Mouse (Mus musculus) neural tube, embryonic 11.5 days (tissue): ENCODE measurements around the gene Tmem206. TPM values are rescaled to one million over a fixed set of nuclear protein-coding genes. Genes with fewer than 3 reads are reported as not detected.

ENCODE experiments used
- ATAC-seq: fragments of 200-750 bp; cut with Nextera tagmentation; 2 replicates; pipeline ENCODE4 v1.8.0; 2017; ENCODE audit warnings: moderate number of reproducible peaks, mild to moderate bottlenecking, moderate TSS enrichment, moderate library complexity; ENCODE audit not compliant: insufficient read depth, low FRiP score, low TSS enrichment
- DNase-seq: peaks from one replicate; pipeline ENCODE4 v3.0.0-alpha.2; 2015; ENCODE audit warnings: low spot score
- H3K27ac ChIP-seq: fragments of 300-500 bp; sonication (generic); 2 replicates; pipeline ENCODE4 v1.5.1; 2014; ENCODE audit warnings: low read depth, mild to moderate bottlenecking, low read length
- H3K27me3 ChIP-seq: fragments of 300-500 bp; sonication (generic); 2 replicates; pipeline ENCODE4 v1.6.1; 2014; ENCODE audit warnings: mild to moderate bottlenecking, low read length, mixed read lengths; ENCODE audit not compliant: control insufficient read depth, insufficient read depth
- H3K36me3 ChIP-seq: fragments of 300-500 bp; sonication (generic); 2 replicates; pipeline ENCODE4 v1.6.1; 2014; ENCODE audit warnings: mild to moderate bottlenecking, low read length, moderate library complexity, mixed read lengths; ENCODE audit not compliant: control insufficient read depth, insufficient read depth
- H3K4me1 ChIP-seq: fragments of 300-500 bp; sonication (generic); 2 replicates; pipeline ENCODE4 v1.6.1; 2014; ENCODE audit warnings: low read length, mixed read lengths; ENCODE audit not compliant: control insufficient read depth, insufficient read depth
- H3K4me2 ChIP-seq: fragments of 300-500 bp; sonication (generic); 2 replicates; pipeline ENCODE4 v1.6.1; 2014; ENCODE audit warnings: low read depth, mild to moderate bottlenecking, moderate library complexity
- H3K4me3 ChIP-seq: fragments of 300-500 bp; sonication (generic); 2 replicates; pipeline ENCODE4 v1.5.1; 2014; ENCODE audit warnings: low read depth, low read length
- H3K9ac ChIP-seq: fragments of 300-500 bp; sonication (generic); 2 replicates; pipeline ENCODE4 v1.6.1; 2014; ENCODE audit warnings: mild to moderate bottlenecking, low read length
- H3K9me3 ChIP-seq: fragments of 300-500 bp; sonication (generic); 2 replicates; pipeline ENCODE4 v1.6.1; 2016; ENCODE audit warnings: low read length; ENCODE audit not compliant: control insufficient read depth
- WGBS: fragments of 180-500 bp; shearing (Covaris S2); extraction: QIAGEN DNeasy Blood & Tissue Kit; methylation state at CpG from one replicate; pipeline ENCODE4 v1.1.7; 2014; 5-methylcytosine and 5-hydroxymethylcytosine counted together
- polyA plus RNA-seq: library from polyadenylated mRNA; unstranded; fragments of >200 nt; fragmentation: Nextera tagmentation; extraction: Ambion mirVana; gene quantifications from 2 replicates; pipeline ENCODE4 v1.2.1, GENCODE M21; 2014

Tmem206 gene
- polyA plus RNA-seq, 1 experiment from 2014 or later: 38.5 TPM

- DNase-seq (peak; percentile 29), ATAC-seq (no peak)
- Histone ChIP-seq H3K9me3 (no peaks in the 10 kb centered on the region), H3K27me3 (no peaks in the 10 kb centered on the region), H3K4me1 (no peaks in the 10 kb centered on the region), H3K4me3 (no peak overlapping the region), H3K27ac (no peak overlapping the region), H3K36me3 (no peaks in the 10 kb centered on the region), H3K9ac (no peak overlapping the region), H3K4me2 (no peak overlapping the region)
- WGBS: 38% methylated on average over 8 of the region's 8 CpGs
Measured at GRCm38 (mm10) chr1:191288762-191289161, 37.0 kb upstream of the Tmem206 start.

DNA sequence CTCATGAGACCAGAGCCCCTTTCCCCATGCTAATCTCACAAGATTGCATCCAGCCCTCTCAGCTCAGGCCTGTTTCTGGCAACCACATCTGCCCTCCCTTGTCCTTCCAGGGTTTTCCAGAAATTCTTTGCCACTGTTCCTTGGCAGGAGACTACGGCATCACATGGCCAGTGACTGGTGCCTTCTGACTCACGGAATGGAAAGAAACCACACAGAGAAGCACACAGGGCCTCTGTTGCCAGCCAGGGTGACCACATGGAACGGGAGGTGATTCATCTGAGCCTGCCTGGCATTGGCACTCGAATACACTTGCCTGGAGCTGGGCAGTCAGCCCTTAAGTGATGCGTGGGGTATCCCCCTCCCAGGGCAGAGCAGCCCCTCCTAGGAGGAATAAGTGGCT, 33.4 kb upstream of the Tmem206 start:
- no peak for ATAC-seq
- WGBS: 82% methylated on average over 5 of the region's 5 CpGs

GRCm38 (mm10) chr1:191293051-191293450, 32.7 kb upstream of the Tmem206 start:
- ATAC-seq: no peak
- WGBS: 87% methylated on average over 2 of the region's 2 CpGs
- Histone ChIP-seq H3K9ac (no peak overlapping the region), H3K27ac (no peak overlapping the region), H3K4me1 (no peaks in the 10 kb centered on the region), H3K9me3 (no peaks in the 10 kb centered on the region), H3K4me2 (no peak overlapping the region), H3K27me3 (no peaks in the 10 kb centered on the region), H3K36me3 (no peaks in the 10 kb centered on the region), H3K4me3 (no peak overlapping the region)
- no peak for DNase-seq

More for the DNA sequence above, 33.4 kb upstream of the Tmem206 start:
- Histone ChIP-seq H3K4me1 (no peaks in the 10 kb centered on the region), H3K4me2 (no peak overlapping the region), H3K36me3 (no peaks in the 10 kb centered on the region), H3K27me3 (no peaks in the 10 kb centered on the region), H3K4me3 (no peak overlapping the region), H3K9me3 (no peaks in the 10 kb centered on the region), H3K27ac (no peak overlapping the region), H3K9ac (no peak overlapping the region)
- no peak for DNase-seq

GRCm38 (mm10) chr1:191293996-191294795, 31.5 kb upstream of the Tmem206 start:
- Histone ChIP-seq H3K27ac (no peak overlapping the region), H3K36me3 (no peaks in the 10 kb centered on the region)

GRCm38 (mm10) chr1:191295784-191296183, 29.9 kb upstream of the Tmem206 start:
- Histone ChIP-seq H3K27me3 (no peaks in the 10 kb centered on the region), H3K9me3 (no peaks in the 10 kb centered on the region), H3K36me3 (no peaks in the 10 kb centered on the region), H3K27ac (no peak overlapping the region), H3K4me2 (no peak overlapping the region), H3K9ac (no peak overlapping the region), H3K4me1 (no peaks in the 10 kb centered on the region), H3K4me3 (no peak overlapping the region)
- ATAC-seq (no peak), DNase-seq (no peak)
- 54% methylated on average over 3 of the region's 3 CpGs for WGBS

More at GRCm38 (mm10) chr1:191293996-191294795, 31.5 kb upstream of the Tmem206 start:
- H3K27me3 ChIP-seq: no peaks in the 10 kb centered on the region
- H3K4me2 ChIP-seq: no peak overlapping the region
- no peaks in the 10 kb centered on the region for H3K9me3 ChIP-seq
- DNase-seq (no peak), ATAC-seq (no peak)
- 72% methylated on average over 8 of the region's 9 CpGs for WGBS
- H3K4me1 ChIP-seq: no peaks in the 10 kb centered on the region
- H3K4me3 ChIP-seq: no peak overlapping the region
- H3K9ac ChIP-seq: no peak overlapping the region

DNA sequence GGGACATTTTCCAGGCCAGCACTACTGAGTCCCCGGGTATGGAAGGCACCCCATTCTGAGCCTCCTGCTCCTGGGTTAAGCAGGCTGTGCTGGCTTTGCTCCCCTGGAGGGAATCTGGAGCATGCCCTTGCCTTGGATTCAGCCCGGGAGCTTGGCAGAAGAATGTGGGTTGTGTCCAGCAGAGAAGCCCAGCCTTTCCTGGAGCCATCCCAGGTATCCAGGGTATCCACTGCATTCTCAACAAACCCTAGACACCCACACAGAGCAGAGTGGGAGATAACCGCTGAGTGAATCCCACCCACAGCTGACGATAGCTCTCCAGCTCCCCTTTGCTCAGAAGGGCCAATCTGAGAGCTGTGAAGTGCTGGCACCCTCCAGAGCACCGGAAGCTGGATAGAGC, 29.3 kb upstream of the Tmem206 start:
- 69% methylated on average over 5 of the region's 5 CpGs for WGBS
- ATAC-seq (no peak), DNase-seq (no peak)
- H3K27ac ChIP-seq: no peak overlapping the region
- H3K27me3 ChIP-seq: no peaks in the 10 kb centered on the region
- no peaks in the 10 kb centered on the region for H3K9me3 ChIP-seq
- H3K36me3 ChIP-seq: no peaks in the 10 kb centered on the region
- no peak overlapping the region for H3K4me2 ChIP-seq
- no peaks in the 10 kb centered on the region for H3K4me1 ChIP-seq
- no peak overlapping the region for H3K9ac ChIP-seq
- no peak overlapping the region for H3K4me3 ChIP-seq

- H3K9ac ChIP-seq: no peak overlapping the region
- WGBS: 94% methylated on average over 4 of the region's 4 CpGs
- H3K4me1 ChIP-seq: no peaks in the 10 kb centered on the region
- ATAC-seq: no peak
- H3K27ac ChIP-seq: no peak overlapping the region
- H3K4me2 ChIP-seq: no peak overlapping the region
- no peak for DNase-seq
- H3K9me3 ChIP-seq: no peaks in the 10 kb centered on the region
- H3K36me3 ChIP-seq: no peaks in the 10 kb centered on the region
- no peak overlapping the region for H3K4me3 ChIP-seq
- H3K27me3 ChIP-seq: no peaks in the 10 kb centered on the region
Measured at GRCm38 (mm10) chr1:191298304-191298703, 27.4 kb upstream of the Tmem206 start.

- no peaks in the 10 kb centered on the region for H3K36me3 ChIP-seq
- DNase-seq: peak; percentile 54
- 56% methylated on average over 11 of the region's 11 CpGs for WGBS
Measured at GRCm38 (mm10) chr1:191299215-191299942, 26.3 kb upstream of the Tmem206 start.

GRCm38 (mm10) chr1:191301903-191302302, 23.8 kb upstream of the Tmem206 start:
- 31% methylated on average over 4 of the region's 4 CpGs for WGBS
- Histone ChIP-seq H3K4me2 (no peak overlapping the region), H3K4me1 (no peaks in the 10 kb centered on the region), H3K9ac (no peak overlapping the region), H3K9me3 (no peaks in the 10 kb centered on the region), H3K27ac (no peak overlapping the region), H3K4me3 (no peak overlapping the region), H3K27me3 (no peaks in the 10 kb centered on the region), H3K36me3 (no peaks in the 10 kb centered on the region)
- no peak for DNase-seq
- ATAC-seq: no peak

More at GRCm38 (mm10) chr1:191299215-191299942, 26.3 kb upstream of the Tmem206 start:
- Histone ChIP-seq H3K4me3 (no peak overlapping the region), H3K4me2 (no peak overlapping the region), H3K9ac (no peak overlapping the region), H3K9me3 (no peaks in the 10 kb centered on the region), H3K27ac (no peak overlapping the region), H3K4me1 (no peaks in the 10 kb centered on the region), H3K27me3 (no peaks in the 10 kb centered on the region)
- no peak for ATAC-seq
